Mouse (Mus musculus) intestine, embryonic 14.5 days (tissue): ENCODE measurements at regions not wholly inside any gene's neighbourhood (a gene's known extent, or its start where the extent isn't known, plus 50 kb on each side); places are given as distances from the start of the nearest gene placed in this dataset.
A peak's percentile ranks its signal among the peaks of the same experiment; 100 is the strongest.

ENCODE experiments used
- ATAC-seq: fragments of 200-750 bp; cut with Nextera tagmentation; replicated peaks from 2 replicates; pipeline ENCODE4 v1.8.0; 2017; ENCODE audit warnings: low read depth, moderate number of reproducible peaks, moderate TSS enrichment, moderate library complexity; ENCODE audit not compliant: low FRiP score, low TSS enrichment
- DNase-seq: peaks from one replicate; pipeline ENCODE4 v3.0.0-alpha.2; 2018; ENCODE audit warnings: low spot score
- H3K27ac ChIP-seq: fragments of 300-500 bp; sonication (generic); 2 replicates; pipeline ENCODE4 v1.5.1; 2014; ENCODE audit warnings: low read depth, mild to moderate bottlenecking, control low read depth
- H3K27me3 ChIP-seq: fragments of 300-500 bp; sonication (generic); replicated peaks from 2 replicates; pipeline ENCODE4 v1.6.1; 2014; ENCODE audit warnings: low read length, control low read depth; ENCODE audit not compliant: control insufficient read depth, insufficient read depth
- H3K36me3 ChIP-seq: fragments of 300-500 bp; sonication (generic); 2 replicates; pipeline ENCODE4 v1.6.1; 2014; ENCODE audit warnings: low read length, control low read depth; ENCODE audit not compliant: control insufficient read depth, insufficient read depth
- H3K4me1 ChIP-seq: fragments of 300-500 bp; sonication (generic); replicated peaks from 2 replicates; pipeline ENCODE4 v1.6.1; 2014; ENCODE audit warnings: low read length, control low read depth, mixed read lengths; ENCODE audit not compliant: control insufficient read depth, insufficient read depth
- H3K4me2 ChIP-seq: fragments of 300-500 bp; sonication (generic); 2 replicates; pipeline ENCODE4 v1.6.1; 2014; ENCODE audit warnings: low read length
- H3K4me3 ChIP-seq: fragments of 300-500 bp; sonication (generic); 2 replicates; pipeline ENCODE4 v1.5.1; 2014; ENCODE audit warnings: low read depth, low read length, control low read depth, mixed read lengths
- H3K9ac ChIP-seq: fragments of 300-500 bp; sonication (generic); 2 replicates; pipeline ENCODE4 v1.6.1; 2014; ENCODE audit warnings: mild to moderate bottlenecking, low read length
- H3K9me3 ChIP-seq: fragments of 300-500 bp; sonication (generic); 2 replicates; pipeline ENCODE4 v1.6.1; 2016; ENCODE audit warnings: low read length, control low read depth; ENCODE audit not compliant: control insufficient read depth
- WGBS: fragments of 180-500 bp; shearing (Covaris S2); extraction: QIAGEN DNeasy Blood & Tissue Kit; methylation state at CpG from one replicate; pipeline ENCODE4 v1.1.7; 2014; 5-methylcytosine and 5-hydroxymethylcytosine counted together

- H3K27ac ChIP-seq = no peak overlapping the region
- no peak for ATAC-seq
- WGBS = 65% methylated on average over 5 of the region's 5 CpGs
These were observed 89.7 kb upstream of the Pde3a start for GRCm38 (mm10) chr6:141159326-141159725.

DNA sequence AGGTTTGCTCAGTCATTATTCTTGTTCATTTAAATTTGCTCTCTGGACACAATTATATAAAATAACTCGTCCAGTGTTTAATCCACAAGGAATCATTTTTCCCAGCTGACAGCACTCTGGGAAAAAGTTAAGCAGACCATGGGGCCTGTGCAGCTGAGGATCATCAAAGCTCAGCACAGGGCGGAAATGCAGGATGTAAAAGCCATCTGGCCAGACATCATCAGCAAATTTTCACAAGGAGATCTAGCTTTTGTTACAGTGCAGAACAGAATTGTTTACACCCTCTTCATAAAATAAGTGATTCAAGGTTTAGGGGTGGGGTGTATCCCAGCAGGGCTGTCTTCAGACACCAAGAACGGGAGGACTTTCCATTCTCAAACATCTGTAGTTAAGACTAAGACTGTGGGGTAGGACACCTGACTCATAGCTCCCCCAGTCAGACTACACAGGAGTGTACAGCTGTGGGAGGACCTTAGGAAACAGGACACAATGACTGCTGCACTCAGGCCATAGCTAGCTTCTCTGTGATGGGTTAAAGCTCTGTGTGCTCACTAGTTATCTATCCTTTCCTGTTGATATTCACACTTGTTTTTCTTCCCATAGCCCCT is 87.3 kb upstream of the Pde3a start:
- peak overlapping the region; percentile 69 for H3K27ac ChIP-seq
- H3K27me3 ChIP-seq = no peaks in the 10 kb centered on the region
- no peak overlapping the region for H3K4me2 ChIP-seq
- H3K9ac ChIP-seq = no peak overlapping the region
- no peak overlapping the region for H3K4me3 ChIP-seq
- H3K9me3 ChIP-seq = no peaks in the 10 kb centered on the region
- ATAC-seq (peak; percentile 87), DNase-seq (peak; percentile 68)
- H3K4me1 ChIP-seq = peaks cover 3% of the 10 kb centered on the region; the same call in 1 of the 2 replicates
- H3K36me3 ChIP-seq = no peaks in the 10 kb centered on the region
- WGBS = 31% methylated on average over 3 of the region's 3 CpGs

More at GRCm38 (mm10) chr6:141159326-141159725, 89.7 kb upstream of the Pde3a start:
- Histone ChIP-seq H3K36me3 (no peaks in the 10 kb centered on the region), H3K4me2 (no peak overlapping the region), H3K9me3 (no peaks in the 10 kb centered on the region), H3K4me3 (no peak overlapping the region), H3K27me3 (no peaks in the 10 kb centered on the region), H3K9ac (no peak overlapping the region), H3K4me1 (peaks cover 3% of the 10 kb centered on the region; the same call in 1 of the 2 replicates)
- no peak for DNase-seq

DNA sequence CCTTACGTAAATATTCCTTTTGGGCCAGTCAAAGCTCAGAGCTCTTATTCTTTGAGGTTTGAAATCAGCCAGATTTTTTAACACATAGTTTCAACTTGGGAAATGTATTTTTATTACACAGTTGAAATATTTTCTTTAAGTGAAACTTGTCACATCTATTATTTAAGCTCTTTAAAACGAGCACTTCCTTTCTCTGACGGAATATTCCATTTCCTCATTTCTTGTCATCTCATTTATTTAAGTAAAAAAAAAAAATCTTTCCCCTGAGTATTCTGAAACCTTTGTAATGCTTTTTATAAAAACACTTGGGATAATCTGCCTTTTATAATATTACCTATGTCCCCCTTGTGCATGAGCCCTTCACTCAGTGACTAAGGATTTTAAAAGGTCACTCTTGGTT is 81.8 kb upstream of the Pde3a start:
- Histone ChIP-seq H3K9me3 (no peaks in the 10 kb centered on the region), H3K4me3 (no peak overlapping the region), H3K9ac (no peak overlapping the region), H3K27ac (no peak overlapping the region), H3K27me3 (no peaks in the 10 kb centered on the region), H3K4me1 (peaks cover 9% of the 10 kb centered on the region; the same call in 1 of the 2 replicates), H3K4me2 (no peak overlapping the region), H3K36me3 (no peaks in the 10 kb centered on the region)
- 23% methylated on average over 3 of the region's 3 CpGs for WGBS
- DNase-seq (no peak), ATAC-seq (no peak)

- ATAC-seq (no peak), DNase-seq (no peak)
- 31% methylated on average over 3 of the region's 3 CpGs for WGBS
These were observed 80.7 kb upstream of the Pde3a start for GRCm38 (mm10) chr6:141168356-141168755.

DNA sequence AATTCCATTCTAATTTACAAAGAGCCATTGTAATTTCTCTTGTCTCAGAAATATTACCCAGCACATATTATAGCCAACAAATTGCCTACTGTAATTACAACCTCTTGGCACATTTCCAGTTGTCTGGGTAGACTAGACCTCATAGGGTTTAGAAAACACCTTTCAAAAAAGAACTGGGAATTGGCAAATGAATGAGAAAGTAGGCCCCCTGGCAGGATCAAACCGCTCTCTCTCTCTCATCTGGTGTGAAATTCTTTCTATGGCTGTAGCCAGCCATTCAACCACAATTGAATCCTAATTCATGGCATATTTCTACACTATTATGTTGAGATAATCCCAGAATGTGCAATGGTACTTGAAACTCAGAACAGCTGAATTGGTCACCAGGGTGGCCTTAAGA is 65.3 kb upstream of the Pde3a start:
- 93% methylated on average over 1 of the region's 1 CpGs for WGBS
- no peak for ATAC-seq
- Histone ChIP-seq H3K27me3 (no peaks in the 10 kb centered on the region), H3K4me2 (no peak overlapping the region), H3K9ac (no peak overlapping the region), H3K4me1 (0 out of 2 replicates have a peak, but pooled peaks cover 3% of the 10 kb centered on the region), H3K27ac (no peak overlapping the region), H3K9me3 (no peaks in the 10 kb centered on the region), H3K36me3 (no peaks in the 10 kb centered on the region), H3K4me3 (no peak overlapping the region)
- DNase-seq = no peak

More at GRCm38 (mm10) chr6:141168356-141168755, 80.7 kb upstream of the Pde3a start:
- Histone ChIP-seq H3K36me3 (no peaks in the 10 kb centered on the region), H3K9ac (no peak overlapping the region), H3K27ac (no peak overlapping the region), H3K27me3 (no peaks in the 10 kb centered on the region), H3K4me3 (no peak overlapping the region), H3K9me3 (no peaks in the 10 kb centered on the region), H3K4me2 (no peak overlapping the region), H3K4me1 (peaks cover 7% of the 10 kb centered on the region; the same call in 1 of the 2 replicates)

GRCm38 (mm10) chr6:141188036-141188435 is 61.0 kb upstream of the Pde3a start:
- WGBS = 14% methylated on average over 3 of the region's 3 CpGs
- no peak for DNase-seq
- 0 out of 2 replicates have a peak, but pooled peaks cover 3% of the 10 kb centered on the region for H3K4me1 ChIP-seq

GRCm38 (mm10) chr6:141189093-141189492 is 60.0 kb upstream of the Pde3a start:
- WGBS = 77% methylated on average over 5 of the region's 5 CpGs
- Histone ChIP-seq H3K4me1 (0 out of 2 replicates have a peak, but pooled peaks cover 3% of the 10 kb centered on the region), H3K27ac (no peak overlapping the region), H3K4me2 (no peak overlapping the region), H3K9me3 (no peaks in the 10 kb centered on the region), H3K4me3 (no peak overlapping the region), H3K36me3 (no peaks in the 10 kb centered on the region), H3K9ac (no peak overlapping the region), H3K27me3 (no peaks in the 10 kb centered on the region)
- no peak for ATAC-seq
- DNase-seq = no peak

More at GRCm38 (mm10) chr6:141188036-141188435, 61.0 kb upstream of the Pde3a start:
- no peak overlapping the region for H3K27ac ChIP-seq
- H3K4me2 ChIP-seq = no peak overlapping the region
- no peaks in the 10 kb centered on the region for H3K36me3 ChIP-seq
- H3K27me3 ChIP-seq = no peaks in the 10 kb centered on the region
- no peaks in the 10 kb centered on the region for H3K9me3 ChIP-seq
- H3K4me3 ChIP-seq = no peak overlapping the region
- H3K9ac ChIP-seq = no peak overlapping the region
- ATAC-seq = no peak

- ATAC-seq (no peak; the same call in 1 of the 2 replicates), DNase-seq (no peak)
- Histone ChIP-seq H3K4me1 (0 out of 2 replicates have a peak, but pooled peaks cover 3% of the 10 kb centered on the region), H3K36me3 (no peaks in the 10 kb centered on the region), H3K9me3 (no peaks in the 10 kb centered on the region), H3K4me2 (no peak overlapping the region), H3K9ac (no peak overlapping the region), H3K27me3 (no peaks in the 10 kb centered on the region), H3K4me3 (no peak overlapping the region), H3K27ac (no peak overlapping the region)
- 89% methylated on average over 3 of the region's 3 CpGs for WGBS
These were observed 59.4 kb upstream of the Pde3a start for GRCm38 (mm10) chr6:141189701-141190100.

GRCm38 (mm10) chr6:141190383-141190782 is 58.7 kb upstream of the Pde3a start:
- DNase-seq (no peak), ATAC-seq (0 out of 2 replicates have a peak, but pooled peaks have one; percentile 53)
- 78% methylated on average over 5 of the region's 5 CpGs for WGBS
- H3K9ac ChIP-seq = no peak overlapping the region
- 0 out of 2 replicates have a peak, but pooled peaks cover 3% of the 10 kb centered on the region for H3K4me1 ChIP-seq
- H3K27ac ChIP-seq = no peak overlapping the region
- no peak overlapping the region for H3K4me3 ChIP-seq
- no peaks in the 10 kb centered on the region for H3K27me3 ChIP-seq
- H3K36me3 ChIP-seq = no peaks in the 10 kb centered on the region
- H3K4me2 ChIP-seq = no peak overlapping the region
- no peaks in the 10 kb centered on the region for H3K9me3 ChIP-seq
